Mouse (Mus musculus) ES-Bruce4 (cell line): ENCODE measurements around the gene Cck.

ENCODE experiments used
- CTCF ChIP-seq: IDR thresholded peaks from one replicate; pipeline ENCODE4 v1.8.1; 2011; ENCODE audit warnings: low read depth, low read length
- POLR2A ChIP-seq: IDR thresholded peaks from one replicate; pipeline ENCODE4 v1.8.1; 2011; ENCODE audit warnings: low read length; ENCODE audit not compliant: insufficient read depth

- TF ChIP-seq CTCF (no peak), POLR2A (no peak)
Measured at GRCm38 (mm10) chr9:121528605-121529357, 33.3 kb upstream of the Cck start.
